Mouse (Mus musculus): Measurements from ENCODE around the gene Ngfr. TPM values are rescaled to one million over a fixed set of nuclear protein-coding genes. Genes with fewer than 3 reads are reported as not detected.

The Ngfr gene
- polyA plus RNA-seq, 1 experiment from 2014 or later: 14.5 TPM

DNA sequence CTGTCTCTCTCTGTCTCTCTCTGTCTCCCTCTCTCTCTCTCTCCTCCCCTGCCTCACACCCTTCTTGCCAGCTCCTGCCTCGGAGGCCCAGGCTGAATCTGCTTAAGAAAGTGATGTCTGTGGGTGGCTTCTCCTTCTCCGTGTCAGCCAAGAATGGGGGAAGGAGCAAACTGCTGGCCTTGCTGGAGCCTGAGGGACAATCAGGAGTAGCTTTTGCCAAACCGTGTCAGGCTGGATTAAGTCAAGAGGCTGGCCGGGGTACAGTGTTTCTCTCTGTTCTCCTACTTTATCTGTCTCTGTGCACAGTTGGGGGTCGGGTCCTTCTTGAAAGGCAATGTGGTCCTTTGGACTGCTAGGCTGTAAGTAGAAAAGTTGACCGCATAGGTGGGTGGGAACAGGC is 29.8 kb downstream of the Ngfr start:
- no peaks in the 10 kb centered on the region for H3K27me3 ChIP-seq (replicated peaks)
- no peak overlapping the region for H3K4me3 ChIP-seq (replicated peaks)
- H3K9me3 ChIP-seq: no peaks in the 10 kb centered on the region
- no peak overlapping the region for H3K4me2 ChIP-seq (replicated peaks)
- 38% methylated on average over 6 of the region's 6 CpGs for WGBS
- no peaks in the 10 kb centered on the region for H3K36me3 ChIP-seq
- H3K9ac ChIP-seq: no peak overlapping the region
- ATAC-seq: no peak
- no peak overlapping the region for H3K27ac ChIP-seq
- H3K4me1 ChIP-seq (replicated peaks): 0 out of 2 replicates have a peak, but pooled peaks cover 5% of the 10 kb centered on the region

DNA sequence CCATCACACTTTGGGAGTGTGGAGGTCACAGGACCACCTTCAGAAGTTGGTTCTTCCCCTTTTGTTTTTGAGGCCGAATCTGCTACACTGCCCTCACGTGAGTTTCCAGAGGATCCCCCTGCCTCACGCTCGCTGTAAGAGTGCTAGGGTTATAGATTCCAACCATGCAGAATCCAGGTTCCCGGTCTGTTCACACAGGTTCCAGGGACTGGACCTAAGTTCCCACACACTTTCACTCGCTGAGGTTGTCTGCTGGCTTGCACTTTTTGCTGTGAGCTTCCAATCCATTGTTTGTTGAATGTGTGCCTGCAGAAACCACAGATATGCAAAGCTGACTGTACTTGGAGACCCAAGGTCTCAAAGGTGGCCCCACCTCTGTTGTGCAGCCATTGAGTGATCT is 30.5 kb downstream of the Ngfr start:
- H3K4me2 ChIP-seq (replicated peaks): no peak overlapping the region
- ATAC-seq: no peak
- 82% methylated on average over 6 of the region's 6 CpGs for WGBS

DNA sequence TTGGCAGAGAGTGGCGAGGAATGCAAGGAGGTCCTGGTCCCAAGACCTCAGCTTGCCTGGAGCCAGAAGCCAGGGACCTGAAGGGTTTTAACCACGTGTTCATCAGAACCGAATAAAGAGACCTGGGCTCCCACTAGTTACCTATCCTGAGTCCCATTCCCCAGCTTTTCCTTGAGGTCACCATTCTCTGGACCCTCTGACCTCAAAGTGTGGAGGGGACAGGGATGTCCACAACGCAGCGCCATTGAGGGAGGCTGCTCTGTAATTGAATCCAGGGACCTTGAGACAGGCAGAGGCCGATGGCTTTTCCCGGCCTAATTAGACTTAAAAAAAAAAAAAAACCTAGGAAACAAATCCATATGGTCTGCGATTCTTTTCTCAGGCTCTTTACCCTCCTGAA is 32.3 kb downstream of the Ngfr start:
- no peaks in the 10 kb centered on the region for H3K36me3 ChIP-seq
- no peak overlapping the region for H3K4me3 ChIP-seq (replicated peaks)
- WGBS: 39% methylated on average over 8 of the region's 8 CpGs
- no peak overlapping the region for H3K27ac ChIP-seq
- H3K27me3 ChIP-seq (replicated peaks): no peaks in the 10 kb centered on the region
- no peak overlapping the region for H3K4me2 ChIP-seq (replicated peaks)
- ATAC-seq: no peak
- H3K9ac ChIP-seq: no peak overlapping the region
- no peaks in the 10 kb centered on the region for H3K9me3 ChIP-seq
- 0 out of 2 replicates have a peak, but pooled peaks cover 5% of the 10 kb centered on the region for H3K4me1 ChIP-seq (replicated peaks)

More for the DNA sequence above, 30.5 kb downstream of the Ngfr start:
- H3K9ac ChIP-seq: no peak overlapping the region
- H3K9me3 ChIP-seq: no peaks in the 10 kb centered on the region
- H3K4me1 ChIP-seq (replicated peaks): 0 out of 2 replicates have a peak, but pooled peaks cover 5% of the 10 kb centered on the region
- H3K4me3 ChIP-seq (replicated peaks): no peak overlapping the region
- no peaks in the 10 kb centered on the region for H3K36me3 ChIP-seq
- H3K27me3 ChIP-seq (replicated peaks): no peaks in the 10 kb centered on the region
- no peak overlapping the region for H3K27ac ChIP-seq

DNA sequence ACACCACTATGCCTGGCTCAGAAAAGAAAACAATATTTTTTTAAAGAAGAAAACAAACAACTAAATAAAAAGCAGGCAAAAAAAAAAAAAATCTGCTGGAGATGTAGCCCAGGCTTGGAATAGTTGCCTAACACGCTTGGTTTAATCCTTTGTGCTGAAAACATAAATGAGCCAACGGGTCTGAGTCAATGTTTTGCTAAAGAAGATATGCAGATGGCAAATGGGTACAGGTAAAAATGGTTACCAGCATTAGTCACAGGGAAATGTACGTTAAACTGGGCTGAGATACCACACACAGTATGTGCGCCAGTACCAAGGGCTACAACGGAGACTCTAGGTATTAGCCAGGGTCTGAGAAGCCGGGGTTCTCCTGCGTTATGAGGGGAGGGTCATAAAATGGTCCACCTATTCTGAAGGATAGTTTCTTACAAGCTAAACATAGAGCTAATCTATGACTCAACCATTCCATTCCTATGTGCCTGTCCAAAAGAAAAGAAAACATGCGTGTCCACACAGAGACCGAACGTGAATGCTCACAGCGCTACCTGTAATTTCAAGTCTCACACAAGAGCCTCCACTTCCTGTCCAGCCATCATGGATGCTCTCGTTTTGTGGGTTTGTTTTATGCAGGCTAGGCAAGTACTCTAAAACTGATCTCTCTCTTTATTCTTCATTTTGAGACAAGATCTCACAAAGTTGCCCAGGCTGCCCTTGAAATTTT is 37.1 kb downstream of the Ngfr start:
- H3K4me1 ChIP-seq (replicated peaks): no peaks in the 10 kb centered on the region
- H3K36me3 ChIP-seq: no peaks in the 10 kb centered on the region
- H3K9me3 ChIP-seq: no peaks in the 10 kb centered on the region
- no peak overlapping the region for H3K27ac ChIP-seq
- 80% methylated on average over 12 of the region's 12 CpGs for whole genome bisulfite sequencing
- ATAC-seq: no peak
- H3K9ac ChIP-seq: no peak overlapping the region
- no peak overlapping the region for H3K4me3 ChIP-seq (replicated peaks)
- no peaks in the 10 kb centered on the region for H3K27me3 ChIP-seq (replicated peaks)
- no peak overlapping the region for H3K4me2 ChIP-seq (replicated peaks)

DNA sequence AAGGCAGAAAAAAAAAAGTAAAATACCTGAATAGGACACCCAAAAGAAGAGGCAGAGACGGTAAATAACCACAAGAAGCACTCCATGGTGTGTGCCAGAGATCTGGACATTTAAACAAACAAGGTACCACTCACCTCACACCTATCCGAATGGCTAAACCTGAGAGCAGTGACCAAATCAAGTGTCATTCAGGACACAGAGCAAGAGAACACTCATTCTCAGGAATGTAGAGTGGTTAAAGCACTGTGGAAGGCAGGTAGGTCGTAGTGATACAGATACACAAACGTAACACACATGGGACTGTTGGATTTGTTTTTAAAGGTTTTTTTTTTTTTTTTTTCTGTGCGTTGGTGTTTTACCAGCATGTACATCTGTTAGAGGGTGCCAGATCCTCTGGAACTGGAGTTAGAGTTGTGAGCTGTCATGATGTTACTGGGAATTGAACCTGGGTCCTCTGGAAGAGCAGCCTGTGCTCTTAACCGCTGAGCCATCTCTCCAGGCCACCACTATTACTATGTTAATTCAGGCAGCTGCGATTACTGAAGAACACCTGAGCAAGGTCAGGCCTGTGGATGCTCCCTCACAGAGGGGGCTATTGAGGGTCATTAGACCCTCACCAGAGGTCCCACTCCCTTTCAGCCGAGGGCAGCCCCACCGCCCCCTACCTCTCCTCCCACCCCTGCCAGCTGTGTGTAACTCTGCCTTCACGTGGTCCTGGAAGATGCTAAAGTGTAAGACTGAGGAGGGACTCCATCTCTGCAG is 41.3 kb downstream of the Ngfr start:
- H3K27ac ChIP-seq: no peak overlapping the region
- WGBS: 67% methylated on average over 10 of the region's 10 CpGs
- H3K9me3 ChIP-seq: no peaks in the 10 kb centered on the region
- no peak overlapping the region for H3K4me3 ChIP-seq (replicated peaks)
- ATAC-seq: no peak
- no peak overlapping the region for H3K9ac ChIP-seq
- H3K4me1 ChIP-seq (replicated peaks): peaks cover 3% of the 10 kb centered on the region; the same call in 1 of the 2 replicates
- no peaks in the 10 kb centered on the region for H3K27me3 ChIP-seq (replicated peaks)
- H3K36me3 ChIP-seq: no peaks in the 10 kb centered on the region
- no peak overlapping the region for H3K4me2 ChIP-seq (replicated peaks)

DNA sequence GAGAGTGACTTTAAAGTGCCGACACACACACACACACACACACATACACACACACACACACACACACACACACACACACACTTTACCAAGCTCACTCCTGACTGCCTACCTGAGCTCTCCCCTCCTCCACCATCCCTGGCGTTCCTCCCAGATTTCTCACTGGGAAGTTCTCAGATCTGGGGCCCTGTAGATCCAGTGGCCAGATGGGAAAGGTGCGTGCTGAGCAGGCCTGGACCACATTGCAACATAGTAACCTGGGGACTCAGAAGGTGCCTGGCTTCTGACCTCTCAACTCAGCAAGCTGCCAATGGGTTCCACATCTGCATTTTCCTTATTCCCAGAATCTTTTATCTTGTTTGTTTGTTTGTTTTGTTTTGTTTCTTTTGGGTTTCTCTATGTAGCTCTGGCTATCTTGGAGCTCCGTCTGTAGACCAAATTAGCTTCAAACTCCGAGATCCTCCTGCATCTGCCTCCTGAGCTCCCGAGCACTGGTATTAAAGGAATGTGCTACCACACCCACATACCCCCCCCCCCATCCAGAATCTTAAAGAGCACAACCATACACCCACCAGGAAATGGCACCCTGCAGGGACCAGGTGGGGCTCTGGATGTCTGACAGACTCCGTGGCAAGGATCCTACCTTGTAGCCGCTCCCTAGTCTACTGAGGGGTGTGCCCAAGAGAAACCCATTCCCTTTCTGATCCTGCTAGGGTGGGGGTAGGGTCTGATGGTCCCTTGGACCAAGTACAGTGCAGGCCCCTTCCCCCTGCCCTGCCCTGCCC is 42.8 kb downstream of the Ngfr start:
- Histone ChIP-seq H3K9ac (no peak overlapping the region), H3K4me2 (replicated peaks) (no peak overlapping the region), H3K27ac (no peak overlapping the region), H3K4me3 (replicated peaks) (no peak overlapping the region), H3K9me3 (no peaks in the 10 kb centered on the region), H3K4me1 (replicated peaks) (peaks cover 7% of the 10 kb centered on the region), H3K27me3 (replicated peaks) (no peaks in the 10 kb centered on the region), H3K36me3 (no peaks in the 10 kb centered on the region)
- WGBS: 80% methylated on average over 8 of the region's 8 CpGs
- no peak for ATAC-seq

DNA sequence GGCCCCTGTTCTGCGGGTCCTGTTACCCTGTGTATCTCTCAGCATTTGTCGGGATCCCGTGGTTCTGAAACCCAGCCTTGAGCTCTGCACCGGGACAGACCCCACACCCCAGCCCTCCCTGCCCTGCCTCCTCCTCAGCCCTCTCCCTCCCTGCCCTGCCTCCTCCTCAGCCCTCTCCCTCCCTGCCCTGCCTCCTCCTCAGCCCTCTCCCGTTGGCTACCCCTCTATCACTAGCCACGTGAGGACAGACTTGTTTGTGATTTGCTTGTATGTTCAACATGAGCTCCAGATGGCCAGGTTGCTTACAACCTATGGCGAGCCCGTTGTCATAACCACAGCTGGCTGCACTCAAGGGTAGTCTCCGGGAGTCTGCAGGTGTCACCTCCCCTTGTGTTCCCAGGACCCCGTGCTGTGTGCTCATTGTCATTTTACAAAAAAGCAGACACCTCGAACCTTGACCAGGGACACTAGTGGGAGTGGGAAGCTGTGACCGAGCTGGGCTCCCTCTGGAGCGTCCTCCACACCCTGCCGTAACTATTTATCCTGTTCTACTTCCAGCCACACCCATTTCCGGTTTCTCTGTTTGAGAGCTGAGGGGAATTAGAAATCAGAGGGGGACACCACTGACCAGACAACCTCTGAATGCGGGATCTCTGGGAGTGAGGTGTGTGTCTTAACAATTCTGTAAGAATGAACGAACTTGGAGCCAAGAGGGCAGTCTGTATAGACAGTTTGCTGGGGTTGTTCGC is 46.7 kb downstream of the Ngfr start:
- Histone ChIP-seq H3K4me3 (replicated peaks) (no peak overlapping the region), H3K27ac (no peak overlapping the region; the same call in 1 of the 2 replicates), H3K4me1 (replicated peaks) (peaks cover 7% of the 10 kb centered on the region), H3K4me2 (replicated peaks) (peak overlapping the region; percentile 44), H3K36me3 (no peaks in the 10 kb centered on the region), H3K9ac (no peak overlapping the region), H3K27me3 (replicated peaks) (no peaks in the 10 kb centered on the region), H3K9me3 (no peaks in the 10 kb centered on the region)
- ATAC-seq: peak; percentile 50
- 16% methylated on average over 18 of the region's 18 CpGs for WGBS

DNA sequence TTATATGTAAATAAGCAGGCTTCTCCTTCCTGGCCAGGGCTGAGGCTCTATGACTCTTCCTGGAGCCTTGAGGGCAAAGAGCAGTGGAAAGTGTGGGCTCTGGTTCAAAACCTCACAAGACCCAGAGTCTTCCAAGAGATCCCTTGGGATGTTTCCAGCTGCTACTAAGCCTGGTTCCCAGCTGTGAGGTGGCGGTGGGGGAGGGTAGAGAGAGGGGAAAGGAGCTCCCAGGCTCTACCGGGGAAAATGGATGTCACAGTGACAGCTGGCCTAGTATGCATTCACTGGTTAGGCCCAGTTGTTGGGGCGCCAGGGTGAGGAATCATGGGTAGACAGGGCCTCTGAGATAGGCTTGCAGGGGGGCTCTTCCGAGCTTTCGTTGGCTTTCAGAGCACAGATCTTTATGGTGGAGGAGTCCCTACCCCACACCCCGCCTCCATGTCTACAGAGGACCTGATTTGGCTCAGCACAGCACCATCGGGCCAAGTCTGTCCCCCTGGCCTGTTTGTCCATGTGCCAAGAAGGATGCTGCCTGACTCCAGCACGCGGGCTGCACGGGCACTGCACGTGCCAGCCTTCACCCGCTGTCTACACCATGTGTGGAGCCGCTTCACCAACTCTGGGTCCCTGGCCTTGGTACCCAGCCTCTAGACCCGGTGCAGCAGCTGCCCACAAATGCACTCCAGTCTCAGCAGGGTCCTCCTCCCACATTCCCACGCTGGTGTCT is 49.0 kb downstream of the Ngfr start:
- no peak overlapping the region for H3K4me3 ChIP-seq (replicated peaks)
- ATAC-seq: no peak
- H3K4me1 ChIP-seq (replicated peaks): peaks cover 11% of the 10 kb centered on the region
- H3K27ac ChIP-seq: no peak overlapping the region
- 78% methylated on average over 15 of the region's 15 CpGs for WGBS
- no peaks in the 10 kb centered on the region for H3K9me3 ChIP-seq
- H3K36me3 ChIP-seq: no peaks in the 10 kb centered on the region
- H3K4me2 ChIP-seq (replicated peaks): no peak overlapping the region
- H3K9ac ChIP-seq: no peak overlapping the region
- no peaks in the 10 kb centered on the region for H3K27me3 ChIP-seq (replicated peaks)

DNA sequence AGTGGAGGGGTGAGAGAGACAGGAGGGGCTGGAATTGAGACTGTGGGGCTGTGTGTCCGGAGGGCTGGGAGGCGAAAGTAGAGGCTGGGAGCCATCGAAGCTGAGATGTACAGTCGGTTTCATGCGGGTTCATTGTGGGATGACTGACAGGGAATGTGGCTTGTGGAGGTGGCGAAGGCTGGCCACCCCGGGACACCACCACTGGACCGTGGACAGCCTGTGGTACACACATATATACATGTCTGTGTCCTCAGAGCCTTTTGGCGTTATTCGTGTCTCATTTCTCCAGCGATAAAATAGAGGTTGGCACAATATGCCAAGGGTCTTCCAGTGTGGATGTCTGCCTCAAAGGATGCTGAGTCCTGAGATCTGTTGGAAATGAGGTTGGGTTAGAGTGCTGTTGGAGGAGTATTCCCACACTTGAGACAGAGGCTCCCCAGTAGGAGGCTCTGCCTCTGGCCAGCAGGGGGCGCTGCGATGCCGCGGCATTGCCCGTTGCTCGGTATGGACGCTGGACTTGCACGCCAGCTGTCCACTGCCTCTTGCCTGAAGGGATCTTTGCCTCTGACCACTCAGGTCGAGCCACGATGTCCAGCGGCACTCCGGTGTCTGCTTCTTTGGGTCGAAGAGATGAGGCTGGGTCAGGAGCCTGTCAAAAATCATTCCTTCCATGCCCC is 53.9 kb downstream of the Ngfr start:
- Histone ChIP-seq H3K27ac (no peak overlapping the region), H3K9me3 (no peaks in the 10 kb centered on the region), H3K36me3 (no peaks in the 10 kb centered on the region), H3K4me3 (replicated peaks) (no peak overlapping the region), H3K9ac (peak overlapping the region; percentile 6; the same call in 1 of the 2 replicates), H3K27me3 (replicated peaks) (peaks cover 3% of the 10 kb centered on the region; the same call in 1 of the 2 replicates), H3K4me2 (replicated peaks) (peak overlapping the region; percentile 36; the same call in 1 of the 2 replicates), H3K4me1 (replicated peaks) (peaks cover 4% of the 10 kb centered on the region; the same call in 1 of the 2 replicates)
- 25% methylated on average over 24 of the region's 24 CpGs for WGBS
- peak; percentile 85; the same call in 1 of the 2 replicates for ATAC-seq

DNA sequence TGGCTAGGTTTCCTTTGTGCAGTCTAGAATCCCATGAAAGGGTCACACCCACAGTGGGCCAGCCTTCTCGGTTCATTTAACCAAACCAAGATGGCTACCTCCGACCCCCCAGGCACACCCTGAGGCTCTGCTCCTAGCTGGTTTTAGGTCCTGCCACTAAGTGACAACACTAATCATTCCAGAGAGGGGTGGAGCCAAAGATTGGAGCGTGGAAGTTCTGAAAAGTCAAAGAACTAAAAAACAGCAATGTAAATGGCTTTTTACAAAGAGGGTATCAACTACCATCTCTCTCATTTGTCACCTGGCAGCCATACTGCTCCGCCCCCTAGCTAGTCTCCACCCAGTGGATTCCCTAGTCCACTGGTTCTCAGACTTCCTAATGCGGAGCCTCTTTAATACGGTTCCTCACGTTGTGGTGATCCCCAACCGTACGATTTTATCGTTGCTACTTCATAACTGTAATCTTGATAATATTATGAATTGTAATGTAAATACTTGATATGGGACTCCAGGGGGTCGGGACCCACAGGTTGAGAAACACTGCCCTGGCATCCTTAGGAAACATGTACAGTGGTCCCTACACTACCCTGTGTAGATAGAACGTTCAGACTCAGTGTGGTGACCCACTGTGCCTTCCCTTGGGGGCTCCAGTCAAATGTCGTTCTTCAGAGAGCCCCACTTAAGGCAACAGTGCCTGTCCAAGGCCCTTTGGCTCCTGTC is 55.0 kb downstream of the Ngfr start:
- no peaks in the 10 kb centered on the region for H3K9me3 ChIP-seq
- no peak overlapping the region for H3K27ac ChIP-seq
- no peak overlapping the region for H3K4me2 ChIP-seq (replicated peaks)
- H3K4me3 ChIP-seq (replicated peaks): no peak overlapping the region
- ATAC-seq: no peak
- no peaks in the 10 kb centered on the region for H3K36me3 ChIP-seq
- H3K27me3 ChIP-seq (replicated peaks): peaks cover 3% of the 10 kb centered on the region; the same call in 1 of the 2 replicates
- 71% methylated on average over 13 of the region's 13 CpGs for WGBS
- no peak overlapping the region for H3K9ac ChIP-seq
- H3K4me1 ChIP-seq (replicated peaks): 0 out of 2 replicates have a peak, but pooled peaks cover 4% of the 10 kb centered on the region

Data from intestine, embryonic 15.5 days (tissue).